Mouse (Mus musculus) heart, embryonic 14.5 days (tissue): Measurements from ENCODE around the gene Ccdc134. TPM values are rescaled to one million over a fixed set of nuclear protein-coding genes. Genes with fewer than 3 reads are reported as not detected.
A peak's percentile ranks its signal among the peaks of the same experiment; 100 is the strongest.

ENCODE experiments used
- ATAC-seq: fragments of 200-750 bp; cut with Nextera tagmentation; 2 replicates; pipeline ENCODE4 v1.8.0; 2017; ENCODE audit warnings: low read depth, moderate TSS enrichment; ENCODE audit not compliant: insufficient number of reproducible peaks, insufficient read depth, low FRiP score
- H3K27ac ChIP-seq, 2 experiments: fragments of 200-500 bp in 1 of 2; fragments of 300-500 bp in 1 of 2; sonication (generic) in 1 of 2; replicated peaks in 1 of 2; 2 replicates each; pipeline ENCODE4 v1.5.1; 2012 to 2014; ENCODE audit warnings: low read depth in 2 of 2, low read length in 2 of 2, control low read depth in 1 of 2, mild to moderate bottlenecking in 1 of 2, mixed read lengths in 1 of 2; ENCODE audit not compliant: control insufficient read depth in 1 of 2, insufficient read depth in 1 of 2
- H3K27me3 ChIP-seq: fragments of 300-500 bp; sonication (generic); 2 replicates; pipeline ENCODE4 v1.6.1; 2014; ENCODE audit warnings: mild to moderate bottlenecking, low read length, control low read depth; ENCODE audit not compliant: control insufficient read depth, insufficient read depth
- H3K36me3 ChIP-seq: fragments of 300-500 bp; sonication (generic); 2 replicates; pipeline ENCODE4 v1.6.1; 2014; ENCODE audit warnings: mild to moderate bottlenecking, control low read depth, low read length, mixed read lengths; ENCODE audit not compliant: control insufficient read depth, insufficient read depth
- H3K4me1 ChIP-seq, 2 experiments: fragments of 200-500 bp in 1 of 2; fragments of 300-500 bp in 1 of 2; sonication (generic) in 1 of 2; 2 replicates each; pipeline ENCODE4 v1.6.1; 2012 to 2014; ENCODE audit warnings: low read length in 2 of 2, control low read depth in 1 of 2, mixed read lengths in 1 of 2; ENCODE audit not compliant: control insufficient read depth in 2 of 2, insufficient read depth in 2 of 2
- H3K4me2 ChIP-seq: fragments of 300-500 bp; sonication (generic); 2 replicates; pipeline ENCODE4 v1.6.1; 2014; ENCODE audit warnings: mild to moderate bottlenecking, low read length
- H3K4me3 ChIP-seq, 2 experiments: fragments of 200-500 bp in 1 of 2; fragments of 300-500 bp in 1 of 2; sonication (generic) in 1 of 2; 2 replicates each; pipeline ENCODE4 v1.5.1; 2012 to 2014; ENCODE audit warnings: low read length in 2 of 2, mild to moderate bottlenecking in 2 of 2, control low read depth in 1 of 2, low read depth in 1 of 2, moderate library complexity in 1 of 2; ENCODE audit not compliant: control insufficient read depth in 1 of 2, insufficient read depth in 1 of 2
- H3K9ac ChIP-seq: fragments of 300-500 bp; sonication (generic); 2 replicates; pipeline ENCODE4 v1.6.1; 2014; ENCODE audit warnings: mild to moderate bottlenecking, low read length
- H3K9me3 ChIP-seq: fragments of 300-500 bp; sonication (generic); 2 replicates; pipeline ENCODE4 v1.6.1; 2016; ENCODE audit warnings: low read length, control low read depth; ENCODE audit not compliant: control insufficient read depth
- WGBS: fragments of 180-500 bp; shearing (Covaris S2); extraction: QIAGEN DNeasy Blood & Tissue Kit; methylation state at CpG from one replicate; pipeline ENCODE4 v1.1.7; 2014; 5-methylcytosine and 5-hydroxymethylcytosine counted together
- polyA plus RNA-seq: library from polyadenylated mRNA; unstranded; fragments of >200 nt; fragmentation: Nextera tagmentation; extraction: Ambion mirVana; gene quantifications from 2 replicates; pipeline ENCODE4 v1.2.1, GENCODE M21; 2014

Gene Ccdc134
- polyA plus RNA-seq, 1 experiment from 2014 or later = 8.5 TPM

DNA sequence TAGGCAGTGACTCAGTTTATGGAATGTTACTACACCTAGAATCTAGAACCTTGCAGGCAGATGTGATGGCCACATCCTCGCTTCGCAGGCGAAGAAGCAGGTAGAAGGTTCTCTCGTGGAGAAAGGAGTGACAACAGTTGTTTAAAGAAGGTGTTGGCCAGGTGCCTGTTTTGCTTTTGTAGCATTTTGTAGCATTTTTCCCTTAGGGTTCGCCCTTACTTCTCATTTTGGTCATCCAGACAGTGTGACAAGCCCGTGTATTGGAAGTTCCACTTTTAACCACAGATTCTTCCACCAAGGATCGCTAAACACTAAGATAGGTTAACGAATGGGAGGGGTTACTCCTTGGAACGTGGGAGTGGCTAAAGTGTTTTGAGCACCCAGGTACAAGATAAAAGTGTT, 20.8 kb downstream of the Ccdc134 start:
- no peaks in the 10 kb centered on the region for H3K27me3 ChIP-seq
- no peaks in the 10 kb centered on the region for H3K9me3 ChIP-seq
- H3K4me1 ChIP-seq = peaks cover 21 to 26% of the 10 kb centered on the region in 2 experiments
- H3K36me3 ChIP-seq = 0 out of 2 replicates have a peak, but pooled peaks cover 4% of the 10 kb centered on the region
- ATAC-seq = no peak
- peak overlapping the region; percentile 82 for H3K9ac ChIP-seq
- peak overlapping the region; percentile 54 to 77 for H3K4me3 ChIP-seq
- 31% methylated on average over 9 of the region's 9 CpGs for WGBS
- peak overlapping the region; percentile 89 for H3K4me2 ChIP-seq
- H3K27ac ChIP-seq = no peak overlapping the region

- no peak overlapping the region for H3K27ac ChIP-seq
- no peaks in the 10 kb centered on the region for H3K9me3 ChIP-seq
- H3K27me3 ChIP-seq = no peaks in the 10 kb centered on the region
- H3K36me3 ChIP-seq = 0 out of 2 replicates have a peak, but pooled peaks cover 4% of the 10 kb centered on the region
- no peak overlapping the region for H3K4me2 ChIP-seq
- peaks cover 22 to 31% of the 10 kb centered on the region in 2 experiments for H3K4me1 ChIP-seq
- no peak overlapping the region for H3K4me3 ChIP-seq
- no peak for ATAC-seq
- H3K9ac ChIP-seq = no peak overlapping the region
Observed at GRCm38 (mm10) chr15:82150042-82150441, 22.3 kb downstream of the Ccdc134 start.

- H3K27ac ChIP-seq = no peak overlapping the region
- ATAC-seq = no peak
Observed at GRCm38 (mm10) chr15:82151176-82151575, 23.5 kb downstream of the Ccdc134 start.

GRCm38 (mm10) chr15:82152022-82152421, 24.3 kb downstream of the Ccdc134 start:
- Histone ChIP-seq H3K4me2 (no peak overlapping the region), H3K27me3 (no peaks in the 10 kb centered on the region), H3K9ac (no peak overlapping the region), H3K27ac (no peak overlapping the region), H3K9me3 (no peaks in the 10 kb centered on the region), H3K4me1 (peaks cover 12 to 19% of the 10 kb centered on the region in 2 experiments), H3K4me3 (no peak overlapping the region), H3K36me3 (0 out of 2 replicates have a peak, but pooled peaks cover 4% of the 10 kb centered on the region)
- WGBS = 81% methylated on average over 12 of the region's 12 CpGs
- ATAC-seq = no peak

More at GRCm38 (mm10) chr15:82151176-82151575, 23.5 kb downstream of the Ccdc134 start:
- H3K4me2 ChIP-seq = no peak overlapping the region
- H3K9ac ChIP-seq = no peak overlapping the region
- no peaks in the 10 kb centered on the region for H3K9me3 ChIP-seq
- 91% methylated on average over 4 of the region's 4 CpGs for WGBS
- H3K4me3 ChIP-seq = no peak overlapping the region
- H3K4me1 ChIP-seq = peaks cover 15 to 23% of the 10 kb centered on the region in 2 experiments
- H3K36me3 ChIP-seq = 0 out of 2 replicates have a peak, but pooled peaks cover 4% of the 10 kb centered on the region
- H3K27me3 ChIP-seq = no peaks in the 10 kb centered on the region

DNA sequence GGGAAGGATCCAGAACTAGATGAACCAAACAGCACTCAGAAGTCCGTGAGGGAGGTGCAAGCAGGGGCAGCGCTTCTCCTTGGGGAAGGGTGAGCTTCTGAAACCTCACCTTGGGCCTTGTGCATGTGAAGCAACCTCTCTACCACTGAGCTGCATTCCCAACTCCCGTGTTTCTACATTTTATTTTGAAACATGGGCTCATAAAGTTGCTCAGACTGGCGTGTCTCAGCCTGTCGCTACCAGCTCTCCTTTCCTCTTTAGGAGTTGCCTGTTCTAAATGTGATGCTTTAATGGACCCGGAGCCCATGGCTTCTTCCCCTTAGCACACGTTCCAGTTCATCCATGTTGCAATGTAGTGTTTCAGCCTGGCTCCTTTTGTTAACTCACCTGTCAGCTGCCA, 24.7 kb downstream of the Ccdc134 start:
- peaks cover 12 to 19% of the 10 kb centered on the region in 2 experiments for H3K4me1 ChIP-seq
- H3K9me3 ChIP-seq = no peaks in the 10 kb centered on the region
- H3K27ac ChIP-seq = no peak overlapping the region
- H3K27me3 ChIP-seq = no peaks in the 10 kb centered on the region
- H3K9ac ChIP-seq = no peak overlapping the region
- no peak overlapping the region for H3K4me2 ChIP-seq
- 85% methylated on average over 7 of the region's 7 CpGs for WGBS
- ATAC-seq = no peak
- H3K36me3 ChIP-seq = 0 out of 2 replicates have a peak, but pooled peaks cover 6% of the 10 kb centered on the region
- no peak overlapping the region for H3K4me3 ChIP-seq

GRCm38 (mm10) chr15:82156298-82156697, 28.6 kb downstream of the Ccdc134 start:
- H3K9ac ChIP-seq = no peak overlapping the region
- no peaks in the 10 kb centered on the region for H3K27me3 ChIP-seq
- WGBS = 92% methylated on average over 6 of the region's 6 CpGs
- no peak overlapping the region for H3K27ac ChIP-seq
- peaks cover 15 to 28% of the 10 kb centered on the region in 2 experiments for H3K4me1 ChIP-seq
- no peak for ATAC-seq
- no peak overlapping the region for H3K4me3 ChIP-seq
- H3K4me2 ChIP-seq = no peak overlapping the region
- H3K36me3 ChIP-seq = 0 out of 2 replicates have a peak, but pooled peaks cover 3% of the 10 kb centered on the region
- no peaks in the 10 kb centered on the region for H3K9me3 ChIP-seq

- no peak for ATAC-seq
- no peak overlapping the region for H3K9ac ChIP-seq
- H3K9me3 ChIP-seq = no peaks in the 10 kb centered on the region
- peaks cover 18 to 34% of the 10 kb centered on the region in 2 experiments for H3K4me1 ChIP-seq
- 0 out of 2 replicates have a peak, but pooled peaks cover 3% of the 10 kb centered on the region for H3K36me3 ChIP-seq
- H3K4me2 ChIP-seq = no peak overlapping the region
- no peak overlapping the region for H3K27ac ChIP-seq
- H3K4me3 ChIP-seq = no peak overlapping the region
- WGBS = 71% methylated on average over 10 of the region's 10 CpGs
- no peaks in the 10 kb centered on the region for H3K27me3 ChIP-seq
Observed at GRCm38 (mm10) chr15:82156902-82157301, 29.2 kb downstream of the Ccdc134 start.
